Mouse (Mus musculus) lung, postnatal 36 days (tissue): Measurements from ENCODE around the gene Ccdc169.

Experiments
- DNase-seq: peaks from one replicate; pipeline ENCODE4 v3.0.0; 2022; ENCODE audit warnings: mixed read lengths

The Ccdc169 gene

GRCm38 (mm10) chr3:55123064-55123463 lies 14.1 kb upstream of the Ccdc169 start:
- DNase-seq = no peak

- no peak for DNase-seq
Observed at GRCm38 (mm10) chr3:55129181-55129692, 7.9 kb upstream of the Ccdc169 start.

GRCm38 (mm10) chr3:55131576-55132233 lies 5.4 kb upstream of the Ccdc169 start:
- no peak for DNase-seq

GRCm38 (mm10) chr3:55139837-55140236 lies 2.7 kb downstream of the Ccdc169 start:
- DNase-seq = no peak

DNA sequence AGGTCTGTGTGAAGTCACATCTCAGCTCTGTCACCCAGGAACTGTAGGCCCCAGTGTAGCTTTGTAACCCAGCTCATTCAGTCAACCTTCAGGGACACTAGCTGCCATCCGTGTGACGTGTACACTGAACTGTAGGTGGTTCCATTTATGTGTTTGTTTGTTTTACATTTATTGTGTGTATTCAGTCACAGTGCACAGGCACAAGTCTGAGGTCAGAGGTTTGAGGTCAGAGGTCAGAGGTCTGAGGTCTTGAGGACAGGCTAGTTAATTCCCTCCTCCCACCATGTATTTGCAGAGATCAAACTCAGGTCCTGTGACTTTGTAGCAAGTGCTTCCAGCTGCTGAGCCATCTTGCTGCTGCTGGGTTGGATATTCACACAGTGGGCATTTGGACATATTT lies 4.3 kb downstream of the Ccdc169 start:
- DNase-seq = no peak

DNA sequence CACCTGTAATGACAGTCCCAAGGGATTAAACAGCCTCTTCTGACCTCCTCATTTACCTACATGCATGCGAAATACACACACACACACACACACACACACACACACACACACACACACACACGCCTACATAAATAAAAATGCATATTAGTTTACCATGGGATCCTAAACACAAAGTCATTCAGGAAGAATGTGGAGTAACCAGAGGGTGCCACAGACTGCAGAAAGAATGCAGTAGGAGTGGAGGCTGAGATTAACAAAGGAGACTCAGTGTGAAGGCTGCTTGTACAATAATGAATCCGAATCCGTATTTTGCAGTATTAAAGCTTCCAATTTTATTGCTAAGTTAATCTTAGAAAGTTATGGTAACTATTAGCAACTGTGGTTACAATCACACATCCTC lies 7.8 kb downstream of the Ccdc169 start:
- DNase-seq = no peak

DNA sequence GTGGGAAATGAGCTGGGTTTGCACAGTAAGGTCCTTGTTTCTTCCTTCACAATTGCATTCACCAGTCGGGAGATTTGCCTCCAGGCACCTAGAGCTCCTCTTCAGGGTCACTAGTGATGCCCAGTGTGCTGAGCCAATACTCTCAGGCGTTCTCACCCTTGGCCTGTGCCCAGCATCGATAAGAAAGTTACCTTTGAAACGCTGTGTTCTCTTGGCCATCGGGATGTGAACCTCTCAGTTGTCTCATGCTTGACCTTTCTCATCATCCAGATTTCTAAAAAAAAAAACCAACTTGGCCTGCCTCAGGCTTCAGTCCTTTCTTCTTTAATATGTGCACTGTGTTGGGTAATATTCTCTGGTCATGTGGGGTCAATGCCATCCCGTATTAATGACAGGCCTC lies 9.3 kb downstream of the Ccdc169 start:
- no peak for DNase-seq

DNA sequence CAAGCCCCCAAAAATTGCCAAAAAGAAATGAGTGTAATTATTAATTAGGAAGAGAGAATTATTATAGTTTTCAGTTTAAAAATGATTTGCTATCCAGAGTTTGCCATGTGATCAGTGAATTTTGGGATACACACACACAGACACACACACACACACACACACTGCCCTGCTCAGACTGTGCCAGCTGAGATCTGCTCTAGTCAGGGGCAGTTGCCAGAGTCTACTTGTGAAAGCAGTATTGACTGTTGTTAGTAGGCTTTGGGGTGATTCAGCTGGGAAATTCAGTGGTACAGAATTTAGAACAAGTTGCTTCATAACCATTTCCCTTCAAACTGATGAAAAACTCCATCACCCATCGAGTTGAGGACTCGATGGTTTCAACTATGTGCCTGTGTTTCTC lies 10.0 kb downstream of the Ccdc169 start:
- no peak for DNase-seq

GRCm38 (mm10) chr3:55148091-55148490 lies 11.0 kb downstream of the Ccdc169 start:
- DNase-seq = no peak

DNA sequence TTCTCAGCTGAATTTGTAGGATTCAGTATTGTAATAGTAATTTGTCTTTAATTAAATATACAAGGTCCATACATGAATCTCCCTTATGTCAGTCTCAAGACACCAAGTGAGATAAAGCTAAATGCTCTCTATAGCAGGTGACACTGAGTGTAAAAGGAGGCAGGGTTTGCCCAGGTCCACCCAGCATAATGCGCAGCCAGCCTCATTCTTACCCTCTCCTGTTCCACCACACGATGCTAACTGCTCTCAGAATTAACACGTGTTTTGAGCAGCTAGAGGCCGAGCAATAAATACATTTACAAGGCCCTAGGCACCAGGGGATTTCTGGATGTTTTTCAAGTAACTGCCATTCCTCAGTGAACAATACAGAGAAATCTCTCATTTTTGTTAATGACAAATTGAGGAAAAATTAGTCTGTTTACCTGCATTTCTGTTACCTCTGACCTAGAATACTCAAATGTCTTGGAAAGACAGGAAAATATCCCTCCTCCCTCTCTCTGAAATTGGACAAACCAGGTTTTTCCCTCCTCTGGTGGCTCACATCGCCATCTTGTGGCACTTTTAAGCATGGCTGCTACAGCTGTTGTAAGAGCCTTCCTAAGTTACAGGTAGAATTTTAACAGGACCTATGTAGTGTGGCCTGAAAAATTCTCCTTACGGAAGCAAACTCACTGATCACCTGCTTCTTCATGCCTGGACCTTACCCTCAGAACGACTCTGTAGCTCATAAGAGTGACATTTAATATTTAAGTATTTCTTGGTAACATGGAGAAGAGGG lies 14.7 kb downstream of the Ccdc169 start:
- DNase-seq = peak; percentile 68

- DNase-seq = peak; percentile 20
Observed at GRCm38 (mm10) chr3:55152673-55153334, 15.7 kb downstream of the Ccdc169 start.

DNA sequence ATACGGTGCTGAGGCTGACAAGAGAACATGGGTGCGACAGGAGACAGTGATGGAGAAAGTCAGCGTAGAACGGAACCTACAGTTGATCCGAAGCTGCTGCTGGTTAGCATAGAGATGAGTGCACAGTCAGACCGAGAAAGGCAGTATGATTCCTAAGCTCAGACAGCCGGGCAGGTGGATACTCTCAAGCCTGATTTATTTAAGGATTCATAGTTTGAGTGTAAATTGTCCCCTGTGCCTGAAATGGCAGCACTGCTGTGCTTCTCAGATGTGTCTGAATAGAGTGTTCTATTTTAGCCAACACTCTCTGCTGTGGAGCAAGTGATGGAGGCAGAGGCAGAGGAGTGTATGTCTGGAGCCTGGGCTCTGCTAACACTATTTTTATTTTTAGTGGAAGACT lies 17.0 kb downstream of the Ccdc169 start:
- no peak for DNase-seq

DNA sequence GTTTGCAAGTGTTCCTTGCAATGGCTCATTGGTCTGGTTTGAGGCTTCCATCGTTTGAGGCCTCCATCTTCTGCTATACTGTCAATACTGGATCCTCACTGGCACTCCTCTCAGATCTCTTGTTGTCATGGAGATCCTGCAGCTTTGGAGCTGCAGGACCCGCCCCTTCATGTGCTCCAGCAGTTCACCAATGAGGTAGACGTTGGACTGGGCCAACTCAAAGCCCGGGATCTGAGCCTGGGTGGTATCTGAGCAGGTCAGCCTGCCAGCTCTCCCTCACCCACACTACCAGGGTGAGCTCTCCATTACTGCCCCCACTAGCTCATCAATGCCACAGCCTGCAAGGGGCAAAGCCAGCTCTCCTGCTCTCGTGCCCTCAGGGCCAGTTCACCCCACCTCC lies 20.3 kb downstream of the Ccdc169 start:
- DNase-seq = no peak

GRCm38 (mm10) chr3:55161144-55161543 lies 24.0 kb downstream of the Ccdc169 start:
- DNase-seq = no peak

- no peak for DNase-seq
Observed at GRCm38 (mm10) chr3:55163510-55163909, 26.4 kb downstream of the Ccdc169 start.

DNA sequence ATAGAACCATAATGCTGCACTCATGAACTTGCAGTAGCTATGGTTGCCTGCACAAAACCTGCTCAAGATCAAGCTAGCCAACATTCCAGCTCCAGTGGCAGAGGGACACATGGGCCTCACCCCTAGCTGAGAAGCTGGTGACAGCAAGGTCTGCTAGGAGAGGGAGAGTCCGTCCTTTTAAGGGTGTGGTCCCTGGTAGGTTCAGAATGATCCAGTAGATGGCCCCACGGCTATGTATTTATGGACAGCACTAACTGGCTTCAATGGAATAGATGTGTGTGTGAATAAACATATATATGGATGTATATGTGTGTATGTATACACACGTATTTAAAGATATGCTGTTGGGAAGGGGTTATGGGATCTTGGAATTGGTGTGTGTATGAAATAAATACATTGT lies 35.3 kb downstream of the Ccdc169 start:
- DNase-seq = no peak

DNA sequence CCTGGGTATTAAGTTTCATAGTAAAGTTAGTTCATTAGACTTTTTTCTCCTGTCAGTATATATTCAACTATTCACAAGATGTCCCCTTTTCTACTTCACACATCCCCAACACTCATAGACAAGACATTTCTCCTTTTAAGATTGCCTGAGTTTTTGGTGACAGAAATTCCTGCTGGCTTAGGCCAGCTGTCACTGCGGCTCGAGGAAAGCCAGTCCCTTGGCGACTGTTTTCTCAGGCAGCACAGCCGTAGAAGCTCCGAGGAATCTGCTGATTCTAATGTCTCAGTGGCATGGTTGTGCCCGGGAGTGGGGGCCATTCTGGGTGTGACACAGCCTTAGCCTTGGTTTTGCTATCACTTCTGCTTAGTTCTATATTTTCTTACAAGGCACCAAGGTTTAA lies 40.1 kb downstream of the Ccdc169 start:
- DNase-seq = no peak

- no peak for DNase-seq
Observed at GRCm38 (mm10) chr3:55181766-55182165, 44.6 kb downstream of the Ccdc169 start, which contains the start of gene Sohlh2. Sohlh2 (plus strand) TSS chr3:55182028.

- no peak for DNase-seq
Observed at GRCm38 (mm10) chr3:55191668-55192067, 54.5 kb downstream of the Ccdc169 start.

DNA sequence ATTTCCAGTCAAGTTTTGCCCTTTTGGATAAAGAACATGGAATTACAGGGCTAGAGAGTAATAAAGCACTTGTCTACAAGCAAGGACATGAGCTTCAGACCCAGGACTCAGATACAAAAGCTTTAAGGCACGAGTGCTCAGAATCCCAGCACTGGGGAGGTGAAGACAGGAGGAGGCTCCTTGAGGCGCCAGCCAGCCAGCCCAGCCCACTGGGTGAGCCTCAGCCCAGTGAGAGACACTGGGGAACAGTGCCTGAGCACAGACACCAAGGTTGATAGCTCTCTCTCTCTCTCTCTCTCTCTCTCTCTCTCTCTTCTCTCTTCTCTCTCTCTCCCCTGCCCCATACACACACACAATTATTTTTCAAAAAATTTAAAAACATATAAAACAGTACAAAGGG lies 56.2 kb downstream of the Ccdc169 start:
- DNase-seq = no peak

GRCm38 (mm10) chr3:55194792-55195191 lies 57.7 kb downstream of the Ccdc169 start:
- DNase-seq = no peak

DNA sequence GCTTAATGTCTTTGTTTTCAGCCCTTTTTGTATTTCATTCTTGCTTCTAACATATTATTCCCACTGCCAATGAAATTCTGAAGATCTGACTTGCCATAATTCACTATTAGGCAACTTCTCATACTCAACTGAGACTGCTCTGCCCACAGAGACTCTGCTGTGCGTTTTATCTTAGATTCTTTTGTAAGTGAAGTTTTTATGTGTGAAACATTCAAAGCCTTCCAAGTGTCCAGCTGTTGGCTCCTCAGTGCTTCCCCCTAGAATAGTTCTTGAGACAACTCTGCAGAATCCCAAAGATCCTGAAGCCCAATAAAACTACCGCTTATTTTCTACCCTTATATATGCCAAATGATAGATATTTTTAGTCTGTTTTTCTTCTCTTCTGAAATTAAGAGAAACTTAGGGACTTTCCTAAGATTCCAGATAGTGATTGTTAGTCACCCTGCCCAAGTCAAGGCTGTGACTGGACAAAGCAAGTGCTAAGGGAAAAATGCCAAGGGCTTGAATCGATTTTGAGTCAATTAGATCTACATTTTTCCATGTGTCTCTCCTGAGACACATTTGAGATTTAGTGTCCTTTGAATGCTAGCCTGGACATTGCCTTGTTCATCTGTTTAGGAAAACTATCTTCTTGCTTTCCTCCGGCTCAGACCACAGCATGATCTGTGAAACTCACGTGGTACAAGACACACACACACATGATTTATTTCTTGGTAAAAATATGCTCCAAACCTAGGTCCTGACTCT lies 58.6 kb downstream of the Ccdc169 start:
- DNase-seq = peak; percentile 15

- no peak for DNase-seq
Observed at GRCm38 (mm10) chr3:55196328-55196710, 59.2 kb downstream of the Ccdc169 start.
